Mouse (Mus musculus) myocyte (in vitro differentiated cells): ENCODE measurements around the gene Nfasc. TPM values are rescaled to one million over a fixed set of nuclear protein-coding genes. Genes with fewer than 3 reads are reported as not detected.

Experiments
- H3K27me3 ChIP-seq: one replicate; pipeline ENCODE4 v1.6.1; 2011; ENCODE audit not compliant: control insufficient read depth, insufficient read depth, insufficient read length
- H3K36me3 ChIP-seq: one replicate; pipeline ENCODE4 v1.6.1; 2011; ENCODE audit not compliant: control insufficient read depth, insufficient read depth
- H3K4me2 ChIP-seq: one replicate; pipeline ENCODE4 v1.6.1; 2011; ENCODE audit warnings: low read depth, control low read depth
- H3K4me3 ChIP-seq: one replicate; pipeline ENCODE4 v1.5.1; 2011; ENCODE audit warnings: mild to moderate bottlenecking, control low read depth, moderate library complexity
- H3K79me2 ChIP-seq: one replicate; pipeline ENCODE4 v1.6.1; 2011; ENCODE audit not compliant: control insufficient read depth, insufficient read depth
- H3ac ChIP-seq: one replicate; pipeline ENCODE4 v1.6.1; 2011; ENCODE audit not compliant: control insufficient read depth, insufficient read length
- CEBPB ChIP-seq: IDR thresholded peaks from 2 replicates; pipeline ENCODE4 v1.6.1; 2011; ENCODE audit warnings: mild to moderate bottlenecking, moderate library complexity; ENCODE audit not compliant: poor library complexity, insufficient read depth, severe bottlenecking
- E2F4 ChIP-seq: IDR thresholded peaks from one replicate; pipeline ENCODE4 v1.6.1; 2011; ENCODE audit warnings: mild to moderate bottlenecking, control low read depth, moderate library complexity; ENCODE audit not compliant: insufficient read depth
- MAX ChIP-seq: IDR thresholded peaks from one replicate; pipeline ENCODE4 v1.6.1; 2011; ENCODE audit warnings: low read depth, mild to moderate bottlenecking, control low read depth
- MYOD1 ChIP-seq, 3 experiments: IDR thresholded peaks; one replicate each; pipeline ENCODE4 v1.6.1; 2011; ENCODE audit warnings: control low read depth in 2 of 3, low read depth in 2 of 3, mild to moderate bottlenecking in 2 of 3, moderate library complexity in 1 of 3; ENCODE audit not compliant: insufficient read length in 2 of 3, control insufficient read depth in 1 of 3
- MYOG ChIP-seq, 3 experiments: IDR thresholded peaks; one replicate each; pipeline ENCODE4 v1.6.1; 2011; ENCODE audit warnings: control low read depth in 2 of 3, low read depth in 2 of 3, mild to moderate bottlenecking in 2 of 3; ENCODE audit not compliant: insufficient read length in 2 of 3, control insufficient read depth in 1 of 3, insufficient read depth in 1 of 3
- POLR2A ChIP-seq: IDR thresholded peaks from one replicate; pipeline ENCODE4 v1.6.1; 2011; ENCODE audit warnings: low read depth, mild to moderate bottlenecking, control low read depth, moderate library complexity; ENCODE audit not compliant: insufficient read length
- POLR2AphosphoS2 ChIP-seq: IDR thresholded peaks from one replicate; pipeline ENCODE4 v1.6.1; 2011; ENCODE audit warnings: low read depth, control low read depth; ENCODE audit not compliant: insufficient read length
- REST ChIP-seq: IDR thresholded peaks from one replicate; pipeline ENCODE4 v1.6.1; 2011; ENCODE audit warnings: mild to moderate bottlenecking, control low read depth, moderate library complexity; ENCODE audit not compliant: insufficient read depth, insufficient read length
- SRF ChIP-seq: IDR thresholded peaks from one replicate; pipeline ENCODE4 v1.6.1; 2011; ENCODE audit warnings: low read depth; ENCODE audit not compliant: control insufficient read depth, insufficient read length
- TCF12 ChIP-seq: IDR thresholded peaks from one replicate; pipeline ENCODE4 v1.6.1; 2011; ENCODE audit warnings: mild to moderate bottlenecking, control low read depth; ENCODE audit not compliant: poor library complexity, insufficient read depth, severe bottlenecking
- TCF3 ChIP-seq: IDR thresholded peaks from one replicate; pipeline ENCODE4 v1.6.1; 2011; ENCODE audit warnings: low read depth, control low read depth; ENCODE audit not compliant: insufficient read length
- USF1 ChIP-seq: IDR thresholded peaks from one replicate; pipeline ENCODE4 v1.6.1; 2011; ENCODE audit warnings: low read depth, mild to moderate bottlenecking, control low read depth, moderate library complexity
- polyA plus RNA-seq: library from polyadenylated mRNA; unstranded; fragments of >200 nt; fragmentation: generic; extraction: Trizol; gene quantifications from one replicate; pipeline ENCODE4 v1.2.1, GENCODE M21; 2012; ENCODE audit warnings: missing spikeins

Nfasc gene
- polyA plus RNA-seq, result not detected

DNA sequence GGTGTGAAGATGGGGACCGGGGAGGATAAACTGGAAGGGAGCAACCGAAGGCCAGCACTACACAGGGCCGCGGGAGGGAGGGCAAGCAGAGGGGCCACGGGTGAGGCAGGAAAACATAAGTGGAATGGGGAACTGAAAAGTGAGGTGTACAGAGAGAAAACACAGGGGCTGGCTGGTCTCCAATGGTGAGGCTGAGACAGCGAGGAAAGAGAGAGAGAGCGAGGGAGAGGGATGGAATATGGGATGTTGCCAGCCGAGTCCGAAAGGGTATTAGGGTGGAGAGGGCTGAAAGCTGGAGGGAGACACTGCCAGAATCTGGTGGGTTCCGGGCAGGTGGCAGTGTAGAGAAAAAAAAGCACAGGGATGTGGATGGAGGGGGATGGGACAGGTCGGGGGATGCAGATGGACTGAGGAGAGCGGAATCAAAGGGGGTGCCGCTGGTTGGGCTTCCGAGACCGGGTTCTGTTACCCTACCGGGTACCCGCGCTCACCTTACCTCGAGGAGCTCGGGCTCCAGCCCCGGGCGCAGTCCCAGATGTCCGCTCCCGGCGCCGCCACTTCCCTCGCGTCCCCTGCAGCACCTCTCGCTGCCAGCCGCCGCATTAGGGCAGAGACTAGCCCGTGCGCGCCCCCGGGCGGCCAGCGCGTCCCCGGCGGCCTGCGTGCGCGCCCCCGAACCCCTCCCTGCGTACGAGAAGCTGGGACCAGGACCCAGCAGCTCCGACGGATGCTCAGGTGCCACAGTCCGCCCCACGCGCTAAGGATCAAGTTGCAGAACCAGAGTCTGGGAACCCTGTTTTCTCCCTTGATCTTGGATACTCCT lies at the start of gene Nfasc:
Nfasc (minus strand) TSS at position 623 of the 823 bp plus-strand sequence.
- TF ChIP-seq MYOD1 (IDR thresholded peaks at IDR 0.05; ENCODE audit: control insufficient read depth in 1 of 3, insufficient read length in 2 of 3, low read depth in 2 of 3) (no peak), POLR2A (no peak), SRF (no peak), E2F4 (no peak), TCF3 (no peak), MYOG (IDR thresholded peaks at IDR 0.05; ENCODE audit: control insufficient read depth in 1 of 3, insufficient read depth in 1 of 3, insufficient read length in 2 of 3, low read depth in 2 of 3) (no peak), USF1 (no peak), POLR2AphosphoS2 (no peak)
- H3K79me2 ChIP-seq, result no peaks in the 10 kb centered on the region
- H3K4me2 ChIP-seq, result no peak within 1 kb of the TSS
- peaks cover 67% of the 10 kb centered on the region for H3K27me3 ChIP-seq
- H3K4me3 ChIP-seq, result no peak within 1 kb of the TSS
- H3K36me3 ChIP-seq, result no peaks in the 10 kb centered on the region
- H3ac ChIP-seq, result no peak within 1 kb of the TSS

DNA sequence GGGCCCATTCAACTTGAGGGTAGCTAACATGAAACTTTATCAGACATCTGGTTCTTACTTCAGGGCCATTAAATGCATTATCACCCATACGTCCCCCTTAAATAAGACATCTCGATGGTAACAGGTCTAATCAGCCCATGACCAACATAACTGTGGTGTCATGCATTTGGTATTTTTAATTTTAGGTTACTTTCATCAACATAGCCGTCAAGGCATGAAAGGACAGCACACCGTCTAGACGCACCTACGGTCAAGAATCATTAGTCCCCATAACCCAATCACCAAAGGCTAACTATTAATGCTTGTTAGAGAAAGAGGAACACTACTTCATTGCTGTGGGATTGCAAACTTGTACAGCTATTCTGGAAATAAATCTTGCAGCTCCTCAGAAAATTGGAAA lies 49.5 kb upstream of the Nfasc start:
- Histone ChIP-seq H3K27me3 (no peaks in the 10 kb centered on the region), H3K79me2 (no peaks in the 10 kb centered on the region), H3K36me3 (no peaks in the 10 kb centered on the region), H3K4me2 (no peak overlapping the region), H3K4me3 (no peak overlapping the region), H3ac (no peak overlapping the region)
- TF ChIP-seq USF1 (no peak), E2F4 (no peak)

DNA sequence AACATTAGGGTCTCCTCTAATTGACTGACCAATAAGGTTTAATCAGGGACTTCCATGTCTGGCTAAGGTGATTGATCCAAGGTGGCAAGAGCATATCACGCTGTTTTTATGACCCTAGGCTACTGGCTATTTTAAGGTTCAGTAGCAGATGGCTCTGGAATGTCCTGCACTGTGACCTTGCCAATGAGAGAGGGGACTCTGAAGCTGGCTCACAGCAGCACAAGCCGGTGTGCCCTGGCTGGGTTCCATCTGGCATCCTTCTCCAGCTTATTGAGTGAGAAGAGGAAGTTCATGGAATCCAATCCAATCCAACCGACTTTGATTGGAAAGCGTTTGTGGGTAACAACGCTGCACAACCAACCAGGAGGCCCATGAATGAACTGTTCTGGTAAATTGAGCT lies 45.3 kb upstream of the Nfasc start:
- Histone ChIP-seq H3K36me3 (no peaks in the 10 kb centered on the region), H3ac (no peak overlapping the region), H3K27me3 (no peaks in the 10 kb centered on the region), H3K79me2 (no peaks in the 10 kb centered on the region), H3K4me2 (no peak overlapping the region), H3K4me3 (no peak overlapping the region)
- TF ChIP-seq MYOD1 (IDR thresholded peaks at IDR 0.05; ENCODE audit: control insufficient read depth in 1 of 3, insufficient read length in 2 of 3, low read depth in 2 of 3) (no peak), REST (no peak), TCF3 (no peak), MYOG (IDR thresholded peaks at IDR 0.05; ENCODE audit: control insufficient read depth in 1 of 3, insufficient read depth in 1 of 3, insufficient read length in 2 of 3, low read depth in 2 of 3) (no peak), MAX (no peak), POLR2A (no peak), TCF12 (no peak), USF1 (no peak), CEBPB (no peak), SRF (no peak), E2F4 (no peak), POLR2AphosphoS2 (no peak)

DNA sequence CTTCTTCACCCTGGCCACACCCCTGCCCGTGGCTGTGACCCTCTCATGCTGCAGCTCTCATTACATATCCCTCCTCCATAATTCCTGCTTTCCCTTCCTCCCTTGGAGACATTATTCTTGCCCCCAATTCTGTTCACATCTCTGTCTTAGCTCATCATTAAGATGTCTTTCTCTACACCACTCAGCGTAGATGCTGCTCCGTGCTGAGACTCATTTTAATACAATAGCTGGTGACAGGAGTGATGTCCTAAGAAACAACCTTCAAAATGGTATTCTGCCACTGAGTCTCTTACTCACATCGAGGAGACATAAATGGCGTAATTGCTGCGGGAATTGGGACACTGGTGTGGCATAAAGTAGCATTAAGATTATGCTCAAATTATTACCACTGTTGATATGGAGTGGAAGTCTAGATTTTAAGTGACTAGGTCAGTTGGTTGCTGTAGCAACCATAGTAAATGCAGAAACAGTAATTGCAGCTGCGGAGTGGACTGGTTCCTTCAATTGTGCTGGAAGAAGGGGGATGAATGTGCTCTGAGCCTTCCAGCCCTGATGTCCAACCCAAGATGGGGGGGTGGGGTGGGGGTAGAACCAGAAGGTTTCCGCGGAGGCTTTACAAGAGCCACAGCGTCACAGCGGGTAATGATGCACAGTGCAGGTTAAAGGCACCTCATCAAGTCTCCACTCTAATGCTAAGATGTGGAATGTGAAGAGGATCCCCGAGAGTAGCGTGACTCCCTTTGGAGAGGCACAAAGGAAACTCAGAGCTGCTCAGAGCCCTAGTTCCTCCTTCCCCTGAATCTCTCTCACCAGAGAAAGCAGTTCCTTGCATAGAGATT lies 40.2 kb upstream of the Nfasc start:
- Histone ChIP-seq H3K27me3 (no peaks in the 10 kb centered on the region), H3K36me3 (no peaks in the 10 kb centered on the region), H3ac (no peak overlapping the region), H3K4me2 (no peak overlapping the region), H3K79me2 (no peaks in the 10 kb centered on the region), H3K4me3 (no peak overlapping the region)
- TF ChIP-seq POLR2AphosphoS2 (no peak), TCF3 (no peak), TCF12 (no peak), MYOD1 (IDR thresholded peaks at IDR 0.05; ENCODE audit: control insufficient read depth in 1 of 3, insufficient read length in 2 of 3, low read depth in 2 of 3) (no peak), POLR2A (no peak), E2F4 (no peak)

DNA sequence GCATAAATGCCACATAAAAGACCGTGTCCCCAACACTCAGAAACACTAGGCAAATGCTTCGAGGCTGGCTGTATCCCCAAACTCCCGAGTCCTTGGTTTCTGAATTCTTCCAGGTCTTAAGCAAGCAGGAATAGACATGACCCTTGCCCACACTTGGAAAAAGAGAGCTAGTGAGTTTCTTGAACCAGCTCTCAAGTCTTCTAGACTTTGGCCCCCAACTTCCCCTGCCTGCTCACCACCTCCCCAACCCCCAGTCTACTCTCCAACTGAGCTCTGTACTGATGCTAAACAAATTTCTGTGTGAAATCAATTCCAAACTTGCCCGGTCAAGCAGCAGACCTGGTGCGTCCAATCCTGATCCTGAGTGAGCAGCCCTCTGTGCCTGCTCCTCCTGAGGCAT lies 39.4 kb upstream of the Nfasc start:
- H3K4me3 ChIP-seq, result no peak overlapping the region
- TF ChIP-seq MYOD1 (IDR thresholded peaks at IDR 0.05; ENCODE audit: control insufficient read depth in 1 of 3, insufficient read length in 2 of 3, low read depth in 2 of 3) (no peak), SRF (no peak), REST (no peak), POLR2A (no peak), TCF12 (no peak), USF1 (no peak), TCF3 (no peak), MYOG (IDR thresholded peaks at IDR 0.05; ENCODE audit: control insufficient read depth in 1 of 3, insufficient read depth in 1 of 3, insufficient read length in 2 of 3, low read depth in 2 of 3) (no peak), E2F4 (no peak), MAX (no peak), POLR2AphosphoS2 (no peak), CEBPB (no peak)
- no peak overlapping the region for H3ac ChIP-seq

More for the DNA sequence above, 39.4 kb upstream of the Nfasc start:
- Histone ChIP-seq H3K36me3 (no peaks in the 10 kb centered on the region), H3K4me2 (no peak overlapping the region), H3K27me3 (no peaks in the 10 kb centered on the region), H3K79me2 (no peaks in the 10 kb centered on the region)
